Mouse (Mus musculus) heart, postnatal 4 days (tissue): ENCODE results near the gene Rell1. TPM values are rescaled to one million over a fixed set of nuclear protein-coding genes. Genes with fewer than 3 reads are reported as not detected.

Source experiments
- DNase-seq: peaks from one replicate; pipeline ENCODE4 v3.0.0; 2021
- total RNA-seq, 2 experiments: library from RNA; stranded (reverse); gene quantifications; 2 replicates each; pipeline ENCODE4 v1.2.3; 2021

Rell1 gene
- total RNA-seq, 2 experiments from 2014 or later, result 18.9 to 20.1 TPM

GRCm38 (mm10) chr5:63952039-63952438 is 16.7 kb downstream of the Rell1 start:
- no peak for DNase-seq

DNA sequence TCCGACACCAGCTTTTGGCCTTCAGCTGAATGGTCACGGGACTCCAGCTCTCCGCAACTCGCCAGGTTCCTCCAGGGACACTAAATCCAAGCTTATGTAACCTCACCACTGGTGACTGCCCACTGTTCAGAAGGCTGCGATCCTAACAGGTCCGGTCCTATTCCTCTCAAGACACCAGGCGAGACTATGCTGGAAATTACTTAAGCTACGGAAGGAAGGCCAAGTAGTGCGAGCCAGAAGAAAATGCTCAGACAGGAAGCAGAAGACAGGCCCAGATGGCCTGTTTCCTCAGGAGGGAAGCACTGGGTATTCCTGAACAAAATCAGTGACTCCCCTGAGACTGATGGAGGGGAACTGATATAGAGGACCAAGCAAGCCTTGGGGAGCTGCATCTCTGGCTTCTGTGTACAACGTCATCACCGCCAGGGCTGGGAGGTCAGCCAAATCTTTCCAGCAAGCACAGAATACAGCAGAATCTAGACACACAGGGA is 17.2 kb downstream of the Rell1 start:
- peak; percentile 64 for DNase-seq

DNA sequence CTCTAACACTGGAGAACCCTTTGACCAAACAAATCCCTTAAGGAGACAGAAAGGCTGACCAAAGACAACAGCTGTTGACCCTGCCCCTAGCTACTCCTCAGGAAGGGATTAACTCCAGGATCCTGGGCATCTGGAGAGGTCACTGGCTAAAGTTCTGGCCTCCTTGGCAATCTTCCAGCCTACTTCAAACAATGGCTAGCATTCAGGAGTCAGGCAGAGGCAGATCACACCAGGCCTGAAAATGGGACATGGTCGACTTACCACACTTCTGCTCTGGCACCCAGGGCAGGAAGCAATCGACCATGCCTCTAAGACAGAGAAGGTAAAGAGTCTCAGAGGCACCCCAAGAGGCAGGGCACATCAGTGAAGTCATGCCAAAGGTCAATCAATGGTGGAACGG is 19.5 kb downstream of the Rell1 start:
- peak; percentile 32 for DNase-seq

DNA sequence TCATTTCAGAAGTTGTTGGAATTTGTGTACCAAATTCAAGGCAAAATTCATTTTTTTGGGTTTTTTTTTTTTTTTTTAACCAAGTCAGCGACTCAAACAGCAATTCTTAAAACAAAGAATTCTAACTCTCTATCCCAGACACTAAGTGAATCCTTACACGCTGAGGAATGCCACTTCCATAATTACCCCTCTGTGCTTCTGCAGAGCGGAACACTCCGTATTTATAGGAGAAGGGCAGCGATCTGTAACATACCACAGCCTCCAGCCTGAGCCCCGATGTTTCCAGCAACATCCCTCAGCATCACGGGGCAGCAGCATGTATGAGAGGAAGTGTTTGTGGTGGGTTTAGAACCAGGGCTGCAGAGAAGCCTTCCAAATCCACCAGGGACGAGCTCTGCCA is 21.2 kb downstream of the Rell1 start:
- DNase-seq, result no peak

- no peak for DNase-seq
These were observed 25.4 kb downstream of the Rell1 start for GRCm38 (mm10) chr5:63943291-63943690.

DNA sequence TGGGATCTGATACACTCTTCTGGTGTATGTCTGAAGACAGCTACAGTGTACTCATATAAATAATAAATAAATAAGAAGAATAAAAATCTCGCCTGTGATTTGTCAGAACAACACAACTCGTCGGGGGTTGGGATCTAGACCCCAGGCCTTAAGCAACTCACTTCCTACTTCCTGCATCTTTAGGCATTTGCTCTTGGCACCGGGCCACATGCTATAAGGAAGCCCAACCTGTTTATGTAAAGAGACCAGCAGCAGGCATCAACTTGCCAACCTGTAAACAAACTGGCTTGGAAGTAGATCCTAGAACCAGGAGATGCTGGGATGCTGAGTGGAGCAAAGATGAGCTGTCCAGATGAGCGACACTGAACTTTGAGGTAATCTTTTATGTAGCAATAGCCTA is 26.8 kb downstream of the Rell1 start:
- no peak for DNase-seq

- DNase-seq, result no peak
These were observed 30.1 kb downstream of the Rell1 start for GRCm38 (mm10) chr5:63938575-63938974.

GRCm38 (mm10) chr5:63936740-63937139 is 32.0 kb downstream of the Rell1 start:
- DNase-seq, result no peak

DNA sequence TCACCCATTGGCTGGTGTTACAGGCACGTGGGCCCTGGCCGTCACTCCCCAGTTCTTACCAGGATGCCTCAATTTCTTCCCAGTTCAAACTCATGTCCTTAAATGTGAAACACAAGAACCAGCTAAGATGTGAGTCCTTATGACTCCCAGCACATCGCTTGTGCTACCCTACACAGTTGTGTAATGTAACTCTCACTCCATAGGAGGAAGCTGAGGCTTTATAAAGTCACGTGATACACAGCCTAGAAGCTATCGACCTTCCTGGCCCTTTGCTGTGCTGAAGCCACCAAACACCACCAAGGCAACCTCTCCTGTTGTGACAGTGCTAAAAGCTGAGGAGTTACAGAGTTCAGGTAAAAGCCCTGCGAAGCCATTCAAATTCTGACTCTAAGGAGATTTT is 33.1 kb downstream of the Rell1 start:
- no peak for DNase-seq

DNA sequence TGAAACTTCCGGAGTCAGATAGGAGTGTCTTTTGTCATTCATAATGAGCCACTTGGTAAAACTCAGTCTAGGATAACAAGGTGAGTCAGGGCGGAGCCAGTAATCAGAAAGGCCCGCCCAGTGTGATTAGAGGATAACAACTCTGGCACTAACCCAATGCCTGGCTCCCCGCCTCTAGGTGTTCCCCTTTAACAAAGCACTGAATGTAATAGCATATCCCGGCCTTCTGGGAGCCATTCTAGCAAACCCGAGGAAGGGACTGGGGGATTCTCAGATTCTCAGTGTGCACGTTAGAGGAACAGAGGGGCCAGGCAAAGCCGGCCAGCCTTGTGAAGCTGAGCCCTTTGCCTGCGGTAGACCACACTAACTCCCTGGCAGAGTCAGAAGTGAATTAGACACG is 35.9 kb downstream of the Rell1 start:
- DNase-seq, result no peak

- no peak for DNase-seq
These were observed 37.8 kb downstream of the Rell1 start for GRCm38 (mm10) chr5:63930824-63931358.

- no peak for DNase-seq
These were observed 43.6 kb downstream of the Rell1 start for GRCm38 (mm10) chr5:63925035-63925628.

- peak; percentile 32 for DNase-seq
These were observed 45.2 kb downstream of the Rell1 start for GRCm38 (mm10) chr5:63923305-63924025.

- no peak for DNase-seq
These were observed 50.5 kb downstream of the Rell1 start for GRCm38 (mm10) chr5:63918201-63918600.

- DNase-seq, result no peak
These were observed 52.1 kb downstream of the Rell1 start for GRCm38 (mm10) chr5:63916457-63917139.

- DNase-seq, result no peak
These were observed 53.8 kb downstream of the Rell1 start for GRCm38 (mm10) chr5:63914896-63915295.

GRCm38 (mm10) chr5:63910171-63910960 is 58.3 kb downstream of the Rell1 start:
- no peak for DNase-seq

GRCm38 (mm10) chr5:63907513-63907912 is 61.2 kb downstream of the Rell1 start:
- DNase-seq, result no peak

DNA sequence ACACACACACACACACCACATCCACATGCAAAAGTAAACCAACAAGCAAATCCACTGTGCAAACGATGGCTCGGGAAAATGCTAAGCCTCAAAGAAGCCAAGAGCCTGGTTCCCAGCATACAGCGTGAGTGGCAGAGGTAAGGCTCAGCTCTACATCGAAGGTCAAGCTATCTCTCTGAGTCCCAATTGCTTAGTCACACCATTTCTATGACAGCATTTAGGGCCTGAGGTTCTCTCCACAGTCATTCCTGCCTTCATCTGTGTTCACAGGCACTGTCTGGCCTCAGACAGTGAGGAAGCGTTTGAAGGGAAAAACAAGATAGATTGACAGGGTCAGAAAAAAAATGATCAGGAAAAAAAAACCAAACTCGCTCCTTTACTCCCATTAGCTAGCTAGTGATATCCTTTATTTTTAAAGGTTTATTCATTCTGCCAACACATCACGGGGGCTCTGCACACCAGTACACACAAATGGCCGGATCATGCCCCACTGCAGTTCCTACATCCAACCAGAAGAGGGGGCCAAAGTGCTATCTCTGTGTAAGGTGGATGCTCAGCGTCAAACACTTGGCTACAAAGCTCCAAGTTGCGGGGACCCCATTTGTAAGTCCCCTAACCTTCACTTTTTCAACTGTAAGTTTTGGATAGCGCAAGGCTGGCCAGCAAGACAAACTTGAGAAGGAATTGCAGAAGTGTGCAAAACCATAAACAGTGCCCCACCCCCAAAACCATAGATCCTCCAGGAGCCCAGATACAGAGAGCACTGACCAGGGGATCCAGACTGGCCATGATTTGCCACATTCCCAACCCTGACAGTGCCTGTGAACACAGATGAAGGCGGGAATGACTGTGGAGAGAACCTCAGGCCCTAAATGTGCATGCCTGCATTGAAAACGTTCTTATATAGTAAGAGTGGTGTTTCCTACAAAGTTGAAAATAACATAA is 62.3 kb downstream of the Rell1 start:
- DNase-seq, result peak; percentile 88

DNA sequence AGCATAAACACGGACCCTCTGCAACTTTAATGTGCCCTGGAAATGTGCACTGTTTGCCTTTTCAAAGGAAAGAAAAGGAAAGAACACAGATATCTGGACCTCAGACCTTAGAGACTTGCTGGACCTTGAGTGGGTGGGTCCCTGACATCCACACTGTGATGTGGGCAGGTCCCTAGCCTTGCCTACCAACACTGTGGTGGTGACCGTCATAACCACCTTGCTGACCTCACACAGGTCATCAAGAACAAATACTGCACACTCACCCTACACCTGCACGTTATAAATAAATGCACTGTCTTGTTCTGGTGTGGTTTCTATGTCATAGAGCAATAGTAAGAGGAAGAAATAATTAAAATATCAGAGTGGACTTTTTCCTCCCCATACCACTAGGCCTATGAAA is 65.4 kb downstream of the Rell1 start:
- DNase-seq, result no peak

GRCm38 (mm10) chr5:63897820-63898110 is 70.9 kb downstream of the Rell1 start:
- no peak for DNase-seq
